Mouse (Mus musculus): ENCODE results near the gene Sulf2.

- TF ChIP-seq CTCF (IDR thresholded peaks at IDR 0.05; ENCODE audit: control insufficient read depth, insufficient read depth, low read length), result no peak
- TF ChIP-seq POLR2A (IDR thresholded peaks at IDR 0.05; ENCODE audit: borderline replicate concordance, control insufficient read depth, low read depth, low read length), result no peak
Measured at GRCm38 (mm10) chr2:166186244-166186948, 30.9 kb upstream of the Sulf2 start.
